Mouse (Mus musculus) granulocyte monocyte progenitor cell, adult 5-6 weeks (primary cell): ENCODE measurements around the gene Pramef20. TPM values are rescaled to one million over a fixed set of nuclear protein-coding genes. Genes with fewer than 3 reads are reported as not detected.
"Not testable (repeated sequence)": the region's sequence is repeated elsewhere in the genome, so short reads cannot be mapped to it uniquely, and the experiment has no call there.

ENCODE experiments used
- ATAC-seq: replicated peaks from 2 replicates; pipeline ENCODE4 v1.8.0; 2016; ENCODE audit warnings: mild to moderate bottlenecking, moderate TSS enrichment, inconsistent platforms; ENCODE audit not compliant: poor library complexity, severe bottlenecking
- total RNA-seq, 2 experiments: library from RNA; stranded (forward) in 1 of 2; stranded (reverse) in 1 of 2; fragments of 200-712, 200-1000 nt in 1 of 2; fragments of >200 nt in 1 of 2; fragmentation: Nextera tagmentation in 1 of 2; gene quantifications; 2 replicates each; pipeline ENCODE4 v1.2.3; 2014 to 2017

Pramef20 gene
- total RNA-seq (2014; fragmentation: Nextera tagmentation) (not detected in 2 replicates), total RNA-seq (2017) (not detected in 2 replicates)

DNA sequence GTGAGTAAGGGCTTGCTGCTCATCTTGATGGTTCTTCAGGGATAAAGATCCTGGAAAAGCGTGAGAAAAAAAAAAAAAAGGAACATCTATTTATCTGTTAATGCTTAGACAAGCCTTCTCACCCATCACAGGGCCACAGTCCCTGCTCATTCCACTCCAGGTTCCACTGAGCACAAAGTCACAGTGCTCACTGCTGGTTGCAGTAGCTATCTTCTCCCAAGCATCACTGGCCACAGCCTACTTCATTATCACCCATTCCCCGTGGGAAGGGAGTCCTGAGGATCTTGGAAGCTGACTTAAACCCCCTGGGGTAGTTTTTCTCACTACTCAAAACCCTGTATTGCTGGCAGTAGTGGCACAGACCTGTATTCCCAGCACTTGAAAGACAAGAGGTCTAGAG is at the start of gene Pramef20:
Gene Pramef20 (minus strand): TSS at position 23 of the 400 bp plus-strand sequence.
- no peak for ATAC-seq

DNA sequence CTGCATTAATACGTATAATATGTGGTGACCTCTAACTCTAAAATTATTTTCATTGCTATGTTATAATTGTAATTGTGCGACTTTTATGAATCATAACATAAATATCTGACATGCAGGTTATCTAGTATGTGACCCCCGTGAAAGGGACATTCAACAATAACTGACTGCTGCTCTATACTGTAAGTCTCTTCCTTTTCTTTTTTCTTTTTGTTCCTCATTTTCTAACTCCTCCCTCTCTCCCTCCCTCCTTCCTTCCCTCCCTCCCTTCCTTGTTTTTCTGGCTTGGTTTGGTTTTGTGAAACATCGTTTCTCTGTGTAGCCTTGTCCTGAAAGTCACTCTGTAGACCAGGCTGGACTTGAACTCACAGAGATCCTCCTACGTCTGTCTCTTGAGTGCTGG is 46.9 kb upstream of the Pramef20 start:
- ATAC-seq: peak; percentile 58

DNA sequence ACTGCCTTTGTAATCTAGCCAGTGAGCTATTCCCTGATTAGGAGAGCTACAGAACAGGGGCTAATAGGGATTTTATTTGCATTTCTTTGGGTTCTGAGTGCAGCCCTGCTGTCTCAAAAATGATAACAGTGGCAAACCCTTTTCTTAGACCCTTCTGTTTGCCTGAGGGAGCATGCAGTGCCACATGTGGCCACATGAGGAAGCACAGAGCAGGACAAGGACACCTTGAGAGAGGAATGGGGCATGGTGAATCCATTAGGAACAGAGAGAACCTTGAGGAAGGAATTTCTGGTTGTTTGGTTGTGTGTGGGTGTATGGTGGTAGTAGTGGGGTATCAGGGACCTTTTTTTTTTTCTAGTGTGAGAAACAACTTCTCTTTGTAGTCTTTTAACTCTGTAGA is 42.9 kb upstream of the Pramef20 start:
- ATAC-seq: peak; percentile 79

DNA sequence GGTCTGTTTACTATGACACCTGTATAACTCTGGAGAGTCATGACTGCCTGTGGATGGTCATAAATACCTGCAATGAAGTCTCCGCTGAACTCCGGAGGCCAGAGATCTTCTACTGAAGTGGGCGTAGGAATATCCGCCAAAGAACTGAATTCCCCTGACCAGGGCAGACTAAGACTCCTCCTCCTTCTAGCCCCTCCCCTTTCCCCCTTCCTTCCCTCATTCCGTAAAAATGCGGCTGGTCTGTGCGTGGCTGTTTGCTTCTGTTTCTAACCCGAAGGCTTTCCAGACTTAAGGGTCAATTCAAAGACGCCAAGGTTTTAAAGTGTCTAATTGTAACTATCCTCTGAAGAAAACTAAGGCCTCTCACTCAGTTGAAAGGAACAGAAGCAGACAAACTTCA is 30.6 kb upstream of the Pramef20 start, which contains the start of gene Pramef12:
Gene Pramef12 (minus strand): TSS at position 175 of the 400 bp plus-strand sequence.
- no peak for ATAC-seq

DNA sequence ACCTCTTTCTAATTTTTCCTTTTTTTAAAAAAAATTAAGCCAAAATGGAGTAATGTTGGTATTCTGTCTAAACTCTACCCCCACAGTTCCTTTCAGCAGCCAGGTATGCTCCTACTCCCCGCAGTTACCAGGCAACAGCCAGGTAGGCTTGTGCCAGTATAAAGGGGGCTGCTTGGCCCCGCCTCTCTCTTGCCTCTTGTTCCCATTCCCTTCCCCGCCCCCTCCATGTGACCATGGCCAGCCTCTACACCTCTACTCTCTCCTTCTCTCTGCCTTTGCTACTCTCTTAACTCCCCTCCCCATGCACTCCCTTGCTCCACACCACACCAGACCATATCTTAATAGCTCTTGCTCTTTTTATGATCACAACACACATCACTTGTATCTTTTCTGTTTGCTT is 28.5 kb upstream of the Pramef20 start:
- ATAC-seq: no peak

DNA sequence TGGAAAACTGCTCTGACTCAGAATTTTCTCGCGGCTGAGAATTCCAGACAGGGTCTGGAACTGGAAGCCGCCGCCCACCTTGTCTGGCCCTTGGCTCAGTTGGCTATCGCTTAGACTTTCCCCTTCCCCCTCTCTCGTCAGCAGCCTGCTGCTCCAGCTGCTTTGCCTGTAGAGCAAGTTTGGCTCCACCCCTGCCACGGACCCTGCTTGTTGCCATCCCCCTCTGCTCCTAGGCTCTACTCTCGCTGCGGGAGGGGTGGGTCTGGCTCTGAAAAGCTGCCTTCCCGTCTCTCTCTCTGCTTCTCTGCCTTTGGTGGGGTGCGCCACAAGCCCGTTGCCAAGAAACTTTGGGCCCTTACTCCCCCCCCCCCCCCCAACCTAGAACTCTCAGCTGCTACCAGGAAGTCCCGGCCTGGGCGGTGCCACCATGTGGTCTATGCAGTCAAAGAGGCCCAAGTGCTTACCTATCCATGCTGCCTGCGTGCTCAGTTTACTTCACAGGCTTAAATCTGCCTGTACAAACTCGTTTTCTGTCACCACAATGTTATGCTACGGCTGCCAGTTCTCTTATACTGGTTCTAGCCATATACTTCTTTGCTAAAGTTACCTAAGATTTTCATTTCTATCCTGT is 26.8 kb upstream of the Pramef20 start:
- peak; percentile 85 for ATAC-seq

DNA sequence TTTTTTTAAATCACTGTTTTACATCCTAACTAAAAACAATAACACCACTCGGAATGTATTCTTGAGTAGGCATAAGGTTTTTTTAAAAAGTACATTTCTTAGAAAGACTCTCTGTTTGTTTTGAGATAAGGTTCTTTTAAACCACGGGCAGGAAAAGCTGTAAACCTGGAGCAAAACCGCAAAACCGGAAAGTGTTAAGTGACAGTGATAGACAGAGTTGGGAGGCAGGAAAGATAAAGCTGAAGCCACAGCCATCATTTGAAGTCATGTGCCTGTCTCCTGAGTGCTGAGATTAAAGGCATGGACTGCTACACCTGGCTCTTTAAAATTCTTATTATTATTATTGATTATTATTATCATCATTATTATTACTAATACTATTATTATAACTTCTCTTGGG is 25.0 kb upstream of the Pramef20 start:
- no peak for ATAC-seq

DNA sequence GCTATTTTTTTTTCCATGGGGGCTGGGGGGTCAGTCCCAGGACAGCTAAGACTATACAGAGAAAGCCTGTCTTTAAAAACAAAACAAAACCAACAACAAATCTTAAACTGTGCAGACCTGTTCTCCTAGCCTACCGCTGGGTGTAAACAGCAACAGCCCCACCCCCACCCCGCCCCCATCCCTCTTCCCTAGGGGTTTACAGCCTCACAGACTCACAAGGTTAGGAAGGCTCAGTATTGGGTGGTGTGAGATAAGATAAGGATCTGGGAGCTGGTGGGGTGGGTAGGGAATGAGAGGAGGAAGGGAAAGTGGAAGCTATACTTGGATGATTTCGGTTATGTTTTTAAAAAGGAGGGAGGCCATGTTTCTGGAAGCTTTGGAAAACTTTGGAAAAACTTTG is 18.6 kb upstream of the Pramef20 start:
- no peak for ATAC-seq

DNA sequence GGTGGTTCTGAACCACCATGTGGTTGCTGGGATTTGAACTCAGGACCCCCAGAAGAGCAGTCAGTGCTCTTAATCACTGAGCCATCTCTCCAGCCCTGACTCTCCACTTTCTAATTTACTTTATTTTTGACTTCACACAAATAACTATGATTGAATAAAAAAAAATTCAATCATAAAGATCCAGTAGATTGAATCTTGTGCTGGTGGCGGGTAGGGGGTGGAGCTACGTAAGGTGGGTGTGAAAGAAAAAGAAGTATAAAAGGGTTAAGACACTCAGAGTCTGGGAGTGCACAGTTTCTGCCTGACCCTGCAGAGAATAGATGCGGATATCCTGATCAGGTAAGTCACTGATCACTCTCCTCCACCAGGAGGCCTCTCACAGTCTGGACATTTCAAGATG is 20.1 kb downstream of the Pramef20 start, which contains the start of gene Gm13119:
Gene Gm13119 (plus strand): TSS at position 301 of the 400 bp plus-strand sequence.
- ATAC-seq: not testable (repeated sequence)

DNA sequence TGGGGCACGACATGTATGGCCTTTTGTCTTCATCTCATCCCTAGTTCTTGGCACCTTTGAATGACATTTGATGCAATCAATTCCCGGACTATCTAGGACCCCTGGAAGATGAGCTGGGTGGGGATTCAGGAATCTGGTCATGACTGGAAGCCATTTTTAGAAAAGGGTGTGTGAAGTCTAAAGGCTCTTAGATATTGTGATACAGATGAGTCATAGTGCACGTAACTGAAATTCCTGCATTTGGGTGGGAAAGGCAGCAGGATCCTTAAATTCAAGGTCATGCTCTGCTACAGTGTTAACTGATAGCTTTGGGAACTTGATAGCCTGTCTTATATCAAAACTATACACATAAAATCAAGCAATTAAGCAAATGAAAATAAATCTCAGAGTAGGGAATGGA is 41.9 kb downstream of the Pramef20 start:
- ATAC-seq: not testable (repeated sequence)

DNA sequence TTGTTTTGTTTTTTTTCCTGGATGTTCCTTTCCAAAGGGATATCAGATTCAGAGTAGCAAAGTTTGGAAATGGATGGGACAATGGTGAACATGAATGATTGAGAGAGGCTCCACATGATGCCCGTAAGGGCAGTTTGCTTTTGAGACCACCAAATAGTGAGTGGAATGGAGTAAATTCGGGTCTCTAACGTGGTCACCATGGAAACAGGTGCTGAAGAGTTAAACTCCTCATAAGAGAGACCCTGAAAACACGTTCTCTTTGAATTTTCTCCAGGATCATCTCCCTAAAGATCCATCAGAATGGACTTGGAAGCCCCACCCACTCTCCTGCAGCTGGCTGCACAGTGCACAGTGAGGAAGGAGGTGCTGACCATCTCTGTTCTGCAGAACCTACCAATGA is 47.8 kb downstream of the Pramef20 start, which contains the start of gene Gm13128:
Gene Gm13128 (plus strand): TSS at position 301 of the 400 bp plus-strand sequence.
- not testable (repeated sequence) for ATAC-seq

Other genes with a start within 250 kb of the Pramef20 start
- gene Oog3, start 215.3 kb downstream of the Pramef20 start, total RNA-seq (2014; fragmentation: Nextera tagmentation): not detected in 2 replicates
- gene Oog3, start 215.3 kb downstream of the Pramef20 start, total RNA-seq (2017): not detected in 2 replicates
- not detected in 2 replicates for gene Oog2, start 187.2 kb downstream of the Pramef20 start, total RNA-seq (2014; fragmentation: Nextera tagmentation)
- not detected in 2 replicates for gene Oog2, start 187.2 kb downstream of the Pramef20 start, total RNA-seq (2017)
- not detected in 2 replicates for gene C87977, start 164.6 kb downstream of the Pramef20 start, total RNA-seq (2014; fragmentation: Nextera tagmentation)
- not detected in 2 replicates for gene C87977, start 164.6 kb downstream of the Pramef20 start, total RNA-seq (2017)
- not detected in 2 replicates for gene Pramel5, start 97.4 kb downstream of the Pramef20 start, total RNA-seq (2014; fragmentation: Nextera tagmentation)
- gene Pramel5, start 97.4 kb downstream of the Pramef20 start, total RNA-seq (2017): not detected in 2 replicates
- not detected in 2 replicates for gene Gm13128, start 47.7 kb downstream of the Pramef20 start, total RNA-seq (2014; fragmentation: Nextera tagmentation)
- not detected in 2 replicates for gene Gm13128, start 47.7 kb downstream of the Pramef20 start, total RNA-seq (2017)
- not detected in 2 replicates for gene Gm13119, start 20.0 kb downstream of the Pramef20 start, total RNA-seq (2014; fragmentation: Nextera tagmentation)
- not detected in 2 replicates for gene Gm13119, start 20.0 kb downstream of the Pramef20 start, total RNA-seq (2017)
- gene Pramef12, start 30.5 kb upstream of the Pramef20 start, total RNA-seq (2014; fragmentation: Nextera tagmentation): not detected in 2 replicates
- gene Pramef12, start 30.5 kb upstream of the Pramef20 start, total RNA-seq (2017): not detected in 2 replicates
- gene 1700012P22Rik, start 60.8 kb upstream of the Pramef20 start, total RNA-seq (2014; fragmentation: Nextera tagmentation): not detected in 2 replicates
- not detected in 2 replicates for gene 1700012P22Rik, start 60.8 kb upstream of the Pramef20 start, total RNA-seq (2017)
- gene Gm9944, start 75.4 kb upstream of the Pramef20 start, total RNA-seq (2014; fragmentation: Nextera tagmentation): not detected in 2 replicates
- not detected in 2 replicates for gene Gm9944, start 75.4 kb upstream of the Pramef20 start, total RNA-seq (2017)
- gene Aadacl3, start 85.8 kb upstream of the Pramef20 start, total RNA-seq (2014; fragmentation: Nextera tagmentation): not detected in 2 replicates
- not detected in 2 replicates for gene Aadacl3, start 85.8 kb upstream of the Pramef20 start, total RNA-seq (2017)
- gene 9430007A20Rik, start 141.9 kb upstream of the Pramef20 start, total RNA-seq (2014; fragmentation: Nextera tagmentation): not detected in 2 replicates
- gene 9430007A20Rik, start 141.9 kb upstream of the Pramef20 start, total RNA-seq (2017): not detected in 2 replicates
- gene Gm13124, start 187.2 kb upstream of the Pramef20 start, total RNA-seq (2014; fragmentation: Nextera tagmentation): not detected in 2 replicates
- not detected in 2 replicates for gene Gm13124, start 187.2 kb upstream of the Pramef20 start, total RNA-seq (2017)
- not detected in 2 replicates for gene Aadacl4, start 235.8 kb upstream of the Pramef20 start, total RNA-seq (2014; fragmentation: Nextera tagmentation)
- not detected in 2 replicates for gene Aadacl4, start 235.8 kb upstream of the Pramef20 start, total RNA-seq (2017)